Mouse (Mus musculus): ENCODE measurements at regions not wholly inside any gene's neighbourhood (a gene's known extent, or its start where the extent isn't known, plus 50 kb on each side); places are given as distances from the start of the nearest gene placed in this dataset.
A peak's percentile ranks its signal among the peaks of the same experiment; 100 is the strongest.

DNA sequence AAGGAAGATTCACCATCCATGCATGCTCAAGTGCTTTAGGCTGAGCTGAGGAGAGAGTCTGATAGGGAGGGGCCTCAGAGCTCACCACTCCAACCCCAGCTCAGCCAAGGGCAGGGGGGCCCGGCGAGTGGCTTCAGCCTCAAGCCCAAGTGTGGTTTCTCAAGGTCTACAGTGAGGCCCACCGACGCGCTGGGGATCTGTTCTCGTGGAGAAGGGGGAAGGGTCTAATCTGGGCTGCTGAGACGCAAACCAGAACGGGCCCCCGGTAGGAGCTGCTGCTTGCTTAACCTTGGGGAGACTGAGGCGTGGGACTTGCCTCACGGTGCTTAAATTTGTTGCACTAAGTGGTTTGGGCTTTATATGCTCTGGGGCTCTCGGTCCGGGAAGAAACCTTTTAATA, 70.9 kb downstream of the Asb1 start:
- no peak for TF ChIP-seq CTCF (IDR thresholded peaks at IDR 0.05)
- peak; percentile 2 for DNase-seq
- Histone ChIP-seq H3K4me3 (no peak overlapping the region), H3K27ac (no peak overlapping the region)
- intact Hi-C loops (cut with DNase I): no loop called here

DNA sequence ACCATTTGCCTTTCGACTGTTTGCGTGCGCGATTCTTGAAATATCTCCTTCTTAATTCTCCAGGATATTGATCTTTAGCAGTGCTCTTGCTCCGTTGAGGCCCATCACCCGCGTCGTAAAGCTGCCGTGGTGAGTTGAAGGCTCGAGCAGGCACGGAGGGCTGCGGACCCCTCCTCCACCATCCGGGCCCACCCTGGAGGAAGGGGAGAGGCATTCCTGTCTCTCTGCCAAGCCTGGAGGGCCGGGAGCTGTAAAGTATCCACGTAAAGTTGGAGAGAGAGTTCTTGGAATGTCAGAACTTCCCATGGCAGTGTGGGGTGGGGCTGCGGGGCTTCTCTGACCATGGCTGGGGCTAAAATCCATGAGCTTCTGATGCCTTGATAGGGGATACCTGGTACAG, 71.3 kb downstream of the Asb1 start:
- peak; percentile 11 for DNase-seq
- H3K4me3 ChIP-seq: no peak overlapping the region
- no peak overlapping the region for H3K27ac ChIP-seq
- intact Hi-C loops (cut with DNase I): no loop called here
- TF ChIP-seq CTCF (IDR thresholded peaks at IDR 0.05): no peak

DNA sequence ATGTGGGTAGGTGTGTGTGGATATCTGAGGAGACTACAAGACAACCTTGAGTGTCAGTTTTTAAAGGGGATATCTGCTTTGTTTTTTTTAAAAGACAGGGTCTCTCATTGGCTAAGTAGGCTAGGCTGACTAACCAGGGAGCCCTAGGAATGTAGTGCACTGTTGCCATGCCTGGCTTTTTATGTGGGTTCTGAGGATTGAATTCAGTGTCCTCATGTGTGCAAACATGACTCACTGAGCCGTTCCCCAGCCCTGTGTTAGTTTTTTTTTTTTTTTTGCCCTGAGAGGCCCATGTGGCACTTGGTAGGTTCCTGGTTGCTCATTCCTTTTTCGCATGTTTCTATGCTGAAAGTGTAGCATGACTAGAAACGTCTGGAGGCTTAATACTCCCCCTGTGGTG, 72.6 kb downstream of the Asb1 start:
- no peak for TF ChIP-seq CTCF (IDR thresholded peaks at IDR 0.05)
- no peak for DNase-seq
- Histone ChIP-seq H3K4me3 (no peak overlapping the region), H3K27ac (no peak overlapping the region)
- intact Hi-C loops (cut with DNase I): no loop called here

DNA sequence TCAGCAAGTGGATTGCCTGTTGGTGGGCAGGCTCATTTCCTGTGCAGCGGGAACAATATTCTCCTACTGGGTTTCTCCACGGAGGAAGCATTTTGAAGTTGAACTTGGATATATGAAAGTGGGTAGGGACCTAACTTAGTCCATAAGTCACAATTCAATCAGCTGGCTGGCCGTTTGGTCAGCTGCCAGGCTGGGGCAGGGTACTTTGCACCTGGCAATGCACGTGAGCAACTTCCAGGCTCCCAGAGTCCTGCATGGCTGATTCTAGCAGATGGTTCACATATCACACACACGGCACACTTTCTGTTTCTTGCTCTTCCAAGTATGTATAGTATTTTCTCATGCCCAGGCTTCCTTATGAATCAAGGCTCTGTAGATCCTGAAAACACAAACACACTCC, 75.1 kb downstream of the Asb1 start:
- DNase-seq: no peak
- intact Hi-C loops (cut with DNase I): no loop called here
- no peak overlapping the region for H3K4me3 ChIP-seq
- TF ChIP-seq CTCF (IDR thresholded peaks at IDR 0.05): no peak
- no peak overlapping the region for H3K27ac ChIP-seq

DNA sequence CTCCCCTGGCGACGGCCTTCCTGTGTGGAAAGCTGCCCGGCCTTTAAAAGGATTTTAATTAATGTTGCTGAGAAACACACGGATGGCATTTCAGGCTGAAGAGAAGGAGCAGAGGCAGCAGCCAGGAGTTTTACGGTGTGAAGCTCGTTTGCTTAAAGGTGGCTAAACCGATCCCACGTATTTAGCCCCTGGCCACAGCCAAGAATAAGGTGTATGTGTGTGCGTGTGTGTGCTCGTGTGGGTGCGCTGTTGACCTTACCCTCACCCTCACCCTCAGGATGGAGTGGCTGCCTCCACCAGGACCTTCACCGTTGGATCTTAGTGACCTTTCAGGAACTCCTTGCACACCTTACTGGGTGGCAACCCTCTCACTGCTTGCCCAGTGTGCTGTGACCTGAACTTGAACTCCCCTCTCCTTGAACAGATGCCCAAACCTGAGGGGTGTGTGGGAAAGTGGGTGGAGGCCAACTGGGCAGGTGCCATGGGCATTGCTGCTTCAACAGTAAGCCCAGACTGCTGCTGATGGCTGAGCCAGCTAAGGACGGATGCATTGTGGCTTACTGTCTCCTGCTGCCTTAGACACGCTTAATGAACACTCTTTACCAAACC, 78.3 kb downstream of the Asb1 start:
- H3K4me3 ChIP-seq: no peak overlapping the region
- no peak for DNase-seq
- intact Hi-C loops (cut with DNase I): no loop called here
- no peak for TF ChIP-seq CTCF (IDR thresholded peaks at IDR 0.05)
- no peak overlapping the region for H3K27ac ChIP-seq

DNA sequence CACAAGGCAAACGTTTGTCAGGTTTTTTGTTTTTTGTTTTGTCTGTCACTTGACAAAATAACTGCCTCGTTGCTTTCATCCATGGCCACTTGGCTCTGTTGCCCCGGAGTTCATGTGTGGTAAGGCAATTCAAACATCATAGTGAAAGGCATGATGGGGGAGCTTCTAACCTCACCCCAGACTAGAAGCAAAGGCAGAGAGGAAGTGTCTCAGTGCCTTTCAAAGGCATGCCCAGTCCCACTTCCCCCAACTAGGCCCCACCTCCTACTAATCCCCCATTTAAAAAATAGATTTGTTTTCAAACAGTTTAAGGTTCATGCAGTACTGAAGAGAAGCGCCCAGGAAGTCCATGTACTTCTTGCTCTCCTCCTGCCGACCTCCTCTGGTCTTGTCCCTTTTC, 80.8 kb downstream of the Asb1 start:
- TF ChIP-seq CTCF (IDR thresholded peaks at IDR 0.05): no peak
- Histone ChIP-seq H3K27ac (no peak overlapping the region), H3K4me3 (no peak overlapping the region)
- intact Hi-C loops (cut with DNase I): no loop called here
- no peak for DNase-seq

DNA sequence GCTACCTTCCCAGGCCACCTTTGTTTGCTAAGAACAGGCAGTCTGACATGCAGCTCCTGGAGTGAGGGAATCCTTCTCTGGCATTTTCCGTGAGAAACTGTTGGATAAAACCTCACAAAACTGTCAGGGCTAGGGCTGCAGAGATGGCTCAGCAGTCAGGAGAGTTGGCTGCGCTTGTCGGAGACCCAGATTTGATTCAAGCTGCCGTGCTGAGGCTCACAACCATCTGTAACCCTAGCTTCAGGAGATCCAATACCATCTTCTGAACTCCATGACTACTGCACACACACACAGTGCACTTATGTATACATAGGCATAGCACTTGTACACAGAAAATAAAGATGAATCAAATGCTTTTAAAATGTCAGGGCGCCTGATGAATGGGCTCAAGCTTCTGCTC, 82.5 kb downstream of the Asb1 start:
- H3K4me3 ChIP-seq: no peak overlapping the region
- DNase-seq: no peak
- no peak for TF ChIP-seq CTCF (IDR thresholded peaks at IDR 0.05)
- no peak overlapping the region for H3K27ac ChIP-seq
- intact Hi-C loops (cut with DNase I): no loop called here

DNA sequence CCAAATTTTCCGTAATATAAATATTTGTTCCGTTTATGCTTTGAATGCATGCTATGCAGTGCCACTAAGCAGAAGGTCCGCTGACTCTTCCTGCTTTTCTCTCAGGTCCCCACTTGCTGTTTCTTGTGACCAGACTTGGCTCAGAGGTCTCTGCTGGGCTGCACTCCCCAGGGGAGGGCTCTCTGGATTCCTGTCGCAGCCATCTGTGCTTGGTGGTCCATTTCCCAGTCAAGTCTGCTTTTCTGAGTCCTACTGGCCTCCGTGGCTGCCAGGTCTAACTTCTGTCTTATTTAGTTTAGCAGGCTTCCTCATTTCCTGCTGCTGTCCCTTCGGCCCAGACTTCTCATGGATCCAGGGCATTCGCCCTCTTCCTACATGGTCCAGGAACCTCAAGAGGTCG, 83.7 kb downstream of the Asb1 start:
- H3K27ac ChIP-seq: no peak overlapping the region
- intact Hi-C loops (cut with DNase I): no loop called here

DNA sequence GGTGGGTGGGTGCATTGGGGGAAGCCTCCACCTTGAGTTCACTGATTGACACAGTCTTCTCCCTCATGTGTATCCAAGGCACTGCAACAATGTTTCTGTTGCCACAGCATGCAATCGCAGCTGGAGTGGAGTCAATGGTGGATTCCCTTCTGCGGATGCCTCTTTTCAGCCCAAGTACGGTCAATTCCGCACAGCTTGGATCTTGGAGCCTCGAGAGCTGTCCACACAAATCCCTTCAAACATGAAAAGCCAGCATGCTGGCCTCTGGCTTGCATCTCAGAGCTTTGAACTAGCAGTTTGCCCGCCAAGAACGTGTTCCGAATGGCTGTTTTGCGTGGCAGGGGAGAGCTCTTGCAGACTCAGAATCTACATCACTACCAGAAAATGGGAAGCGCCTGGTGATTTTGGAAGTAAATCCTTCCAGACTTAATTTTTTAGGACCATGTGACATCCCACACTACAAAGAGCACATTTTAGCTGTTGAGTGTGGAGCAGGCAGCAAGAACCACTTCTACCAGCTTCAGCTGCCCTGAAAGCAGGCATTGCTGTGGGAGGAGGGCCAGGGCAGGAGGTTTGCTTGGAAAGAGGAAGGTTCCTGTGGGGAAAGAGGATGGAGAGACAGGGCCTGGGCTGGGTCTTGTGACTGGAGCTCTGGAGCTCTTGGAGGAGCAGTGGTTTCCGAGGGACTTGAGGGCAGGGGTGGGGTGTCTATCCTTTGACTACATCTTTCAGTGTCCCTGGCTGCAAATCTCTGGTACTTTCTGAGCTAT, 84.4 kb downstream of the Asb1 start:
- DNase-seq: no peak
- Histone ChIP-seq H3K4me3 (no peak overlapping the region), H3K27ac (no peak overlapping the region)
- intact Hi-C loops (cut with DNase I): no loop called here
- no peak for TF ChIP-seq CTCF (IDR thresholded peaks at IDR 0.05)

More for the DNA sequence above, 83.7 kb downstream of the Asb1 start:
- no peak for TF ChIP-seq CTCF (IDR thresholded peaks at IDR 0.05)
- H3K4me3 ChIP-seq: no peak overlapping the region
- no peak for DNase-seq

DNA sequence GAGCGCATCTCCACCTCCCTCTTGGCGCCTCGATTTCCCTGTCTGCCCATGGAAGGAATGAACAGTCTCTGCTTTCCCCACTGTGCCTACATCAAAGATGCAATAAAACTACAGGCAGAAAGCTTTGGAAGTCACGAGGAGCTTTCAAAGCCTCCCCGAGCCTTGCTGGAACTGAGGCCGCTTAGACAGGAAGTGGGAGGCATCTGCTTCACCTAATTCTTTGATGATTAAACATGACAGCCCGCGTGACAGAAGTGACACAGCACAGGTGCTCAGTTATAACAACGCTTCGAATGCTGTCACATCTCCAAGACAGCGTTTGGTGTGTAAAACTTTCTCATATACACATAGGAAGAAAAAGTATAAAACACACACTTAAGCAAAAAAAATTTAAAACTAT, 85.7 kb downstream of the Asb1 start:
- intact Hi-C loops (cut with DNase I): no loop called here
- Histone ChIP-seq H3K27ac (no peak overlapping the region), H3K4me3 (no peak overlapping the region)
- no peak for DNase-seq
- TF ChIP-seq CTCF (IDR thresholded peaks at IDR 0.05): no peak

DNA sequence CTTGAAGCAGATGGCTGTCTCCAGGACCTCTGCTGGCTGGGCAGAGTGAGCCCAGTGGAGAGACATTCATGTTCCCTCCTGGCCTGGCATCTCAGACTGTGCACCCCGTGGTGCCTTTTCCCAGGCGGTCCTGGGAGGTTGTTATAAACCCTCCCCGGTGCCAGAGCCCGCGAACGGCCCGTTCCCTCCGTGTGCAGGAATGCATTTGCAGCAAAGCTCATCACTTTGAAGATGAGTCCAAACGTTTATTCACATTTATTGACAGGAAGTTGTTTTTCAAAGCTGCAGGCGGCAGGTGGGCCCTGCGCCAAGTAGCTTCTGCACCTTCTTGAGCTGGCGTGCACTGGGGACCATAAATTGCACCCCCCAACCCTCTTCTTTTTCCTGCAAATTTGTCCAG, 89.9 kb downstream of the Asb1 start:
- intact Hi-C loops (cut with DNase I): no loop called here
- DNase-seq: no peak
- Histone ChIP-seq H3K27ac (no peak overlapping the region), H3K4me3 (no peak overlapping the region)
- no peak for TF ChIP-seq CTCF (IDR thresholded peaks at IDR 0.05)

DNA sequence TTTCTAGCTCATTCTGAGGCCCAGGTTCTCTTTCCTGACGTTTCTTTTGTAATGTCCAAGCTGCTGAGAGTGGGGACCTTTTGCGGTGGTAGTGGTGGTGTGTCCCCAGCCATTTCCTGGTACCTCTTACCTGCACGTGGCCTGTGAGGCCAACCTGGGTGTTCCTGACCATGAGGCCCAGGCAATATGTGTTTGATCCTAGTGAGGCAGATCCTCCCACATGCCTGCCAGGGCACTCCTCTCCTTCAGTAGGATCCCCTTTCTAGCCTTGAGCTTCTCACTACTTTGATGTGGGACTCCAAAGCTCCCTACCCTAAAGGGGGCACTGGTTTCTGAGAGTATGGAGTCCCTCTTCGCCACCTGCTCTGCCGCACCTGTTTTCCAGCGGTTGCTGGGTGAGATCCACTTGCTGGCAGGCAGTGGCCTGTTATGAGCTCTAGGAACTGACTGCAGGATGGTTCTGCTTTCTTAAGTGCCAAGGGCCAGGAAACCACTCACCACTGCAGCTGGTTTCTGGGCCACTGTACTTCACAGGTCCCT, 90.6 kb downstream of the Asb1 start:
- DNase-seq: no peak
- intact Hi-C loops (cut with DNase I): no loop called here
- Histone ChIP-seq H3K27ac (no peak overlapping the region), H3K4me3 (no peak overlapping the region)
- TF ChIP-seq CTCF (IDR thresholded peaks at IDR 0.05): no peak

DNA sequence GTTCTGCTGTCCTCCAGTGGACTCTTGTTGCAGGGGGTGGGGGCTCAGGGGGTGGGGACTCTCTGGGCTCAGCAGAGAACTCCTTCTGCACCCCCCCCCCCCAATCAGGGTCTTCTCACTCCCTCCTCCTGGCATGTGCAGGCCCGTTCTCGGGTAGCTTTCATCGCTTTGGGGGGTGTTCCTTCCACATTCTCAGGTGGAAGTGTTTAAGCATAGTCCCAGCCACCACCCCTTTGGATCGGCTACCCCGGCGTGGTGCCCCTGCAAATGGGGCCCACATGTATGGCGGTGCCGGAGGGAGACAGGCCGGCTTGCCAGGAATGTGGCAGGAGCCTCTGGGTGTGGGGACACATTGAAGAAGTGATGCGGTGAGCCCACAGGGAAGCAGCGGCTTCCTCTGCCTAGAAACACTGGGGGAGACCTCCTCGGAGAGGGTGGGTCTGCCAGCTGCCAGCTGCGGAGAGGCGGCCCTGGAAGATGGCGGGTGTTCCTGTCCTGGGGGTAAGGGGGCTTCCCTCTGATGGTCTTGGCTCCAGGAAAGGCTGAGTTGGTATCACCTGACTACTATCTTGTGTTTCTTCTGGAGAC, 92.7 kb downstream of the Asb1 start:
- no peak for DNase-seq
- intact Hi-C loops (cut with DNase I): no loop called here
- no peak for TF ChIP-seq CTCF (IDR thresholded peaks at IDR 0.05)
- H3K27ac ChIP-seq: no peak overlapping the region
- no peak overlapping the region for H3K4me3 ChIP-seq

All from gastrocnemius, adult 2 months (tissue).